Mouse (Mus musculus): ENCODE results near the gene Ndst2.
"Not testable (repeated sequence)": the region's sequence is repeated elsewhere in the genome, so short reads cannot be mapped to it uniquely, and the experiment has no call there.

Ndst2 gene

DNA sequence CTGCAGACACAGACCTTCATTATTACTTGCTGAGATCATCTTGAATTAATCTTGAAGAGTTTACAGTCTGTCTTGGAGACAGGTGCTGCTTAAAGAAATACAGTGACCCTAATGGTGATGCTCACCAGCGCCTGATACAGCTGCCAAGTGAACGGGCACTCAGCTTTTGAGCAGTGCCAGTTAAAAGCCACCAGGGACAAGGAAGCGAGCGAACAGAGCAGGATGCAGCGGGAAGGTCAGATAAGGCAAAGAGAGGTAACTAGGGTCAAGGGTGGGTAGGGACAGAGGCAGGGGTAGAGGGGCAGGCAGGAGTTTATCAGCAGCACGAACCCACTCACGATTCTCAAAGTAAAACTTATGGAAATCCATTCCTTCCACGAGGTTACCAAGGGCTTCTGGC lies 4.1 kb upstream of the Ndst2 start:
- in situ Hi-C loops (cut with MboI), result no loop called here

- in situ Hi-C loops (cut with MboI), result no loop called here
Observed at GRCm38 (mm10) chr14:20737306-20737705, 2.9 kb upstream of the Ndst2 start.

DNA sequence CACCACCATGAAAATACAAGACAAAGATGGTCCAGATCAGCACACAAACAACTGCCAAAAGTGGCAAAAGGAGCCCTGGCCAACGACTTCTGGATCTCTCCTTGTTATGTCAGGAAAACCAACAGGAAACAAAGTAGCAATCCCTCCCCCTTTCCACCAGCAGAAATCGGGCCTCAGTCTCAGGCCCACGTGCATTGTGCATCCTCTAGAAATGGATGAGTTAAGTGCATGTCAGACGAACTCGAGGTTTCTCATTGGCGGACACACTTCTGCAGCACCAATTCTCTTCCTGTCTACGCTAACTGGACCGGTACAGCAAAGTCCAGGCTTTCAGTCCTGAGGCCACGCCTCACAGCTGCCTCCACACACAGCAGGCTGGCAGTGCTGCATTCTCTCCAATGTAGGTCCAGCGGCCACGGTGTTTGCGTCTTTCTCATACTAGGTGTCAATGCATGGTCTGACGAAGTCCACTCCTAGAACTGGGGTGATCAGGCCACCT lies 1.6 kb upstream of the Ndst2 start:
- in situ Hi-C loops (cut with MboI), result no loop called here

GRCm38 (mm10) chr14:20735052-20735451 lies 690 bp upstream of the Ndst2 start:
- in situ Hi-C loops (cut with MboI), result no loop called here

DNA sequence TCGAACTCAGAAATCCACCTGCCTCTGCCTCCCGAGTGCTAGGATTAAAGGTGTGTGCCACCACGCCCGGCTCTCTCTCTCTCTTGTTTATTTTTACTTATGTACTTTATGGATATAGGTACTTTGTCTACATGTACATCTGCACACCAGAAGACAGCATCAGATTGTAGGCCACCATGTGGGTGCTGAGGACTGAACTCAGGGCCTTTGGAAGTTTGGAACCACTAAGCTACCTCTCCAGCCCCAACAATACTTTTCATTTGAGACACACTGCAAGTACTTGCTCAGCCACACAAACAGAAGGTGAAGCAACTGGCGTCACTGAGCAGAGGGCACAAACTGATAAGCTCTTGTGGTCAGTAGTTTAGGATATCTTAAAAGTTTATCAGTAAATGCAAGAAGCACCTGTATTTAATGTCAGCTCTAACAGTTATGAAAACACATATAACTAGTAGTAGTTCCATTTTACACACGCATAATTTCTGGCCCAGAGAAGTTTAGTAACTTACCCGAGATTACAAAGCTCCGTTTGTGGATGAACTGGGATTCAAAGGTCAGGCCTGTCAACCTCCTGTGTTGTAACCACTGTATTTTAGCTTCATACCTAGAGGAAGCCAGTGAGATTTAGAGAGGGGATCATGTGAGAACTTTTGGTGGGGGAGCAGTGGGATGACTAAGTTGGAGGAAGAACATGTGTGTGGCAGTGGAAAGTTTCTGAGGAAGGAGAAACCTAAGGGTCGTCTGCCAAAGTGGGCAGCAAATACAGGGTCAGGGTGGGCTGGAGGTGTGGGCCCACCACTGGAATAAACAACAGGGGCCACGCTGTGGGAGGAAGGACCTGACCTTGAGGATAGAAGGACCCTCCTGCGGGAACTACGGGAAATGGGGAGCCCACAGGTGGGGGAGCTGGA lies 1.1 kb downstream of the Ndst2 start:
- in situ Hi-C loops (cut with MboI), result no loop called here

- in situ Hi-C loops (cut with MboI), result no loop called here
Observed at GRCm38 (mm10) chr14:20730853-20731602, 3.3 kb downstream of the Ndst2 start.

- in situ Hi-C loops (cut with MboI), result no loop called here
Observed at GRCm38 (mm10) chr14:20729871-20730270, 4.5 kb downstream of the Ndst2 start.

DNA sequence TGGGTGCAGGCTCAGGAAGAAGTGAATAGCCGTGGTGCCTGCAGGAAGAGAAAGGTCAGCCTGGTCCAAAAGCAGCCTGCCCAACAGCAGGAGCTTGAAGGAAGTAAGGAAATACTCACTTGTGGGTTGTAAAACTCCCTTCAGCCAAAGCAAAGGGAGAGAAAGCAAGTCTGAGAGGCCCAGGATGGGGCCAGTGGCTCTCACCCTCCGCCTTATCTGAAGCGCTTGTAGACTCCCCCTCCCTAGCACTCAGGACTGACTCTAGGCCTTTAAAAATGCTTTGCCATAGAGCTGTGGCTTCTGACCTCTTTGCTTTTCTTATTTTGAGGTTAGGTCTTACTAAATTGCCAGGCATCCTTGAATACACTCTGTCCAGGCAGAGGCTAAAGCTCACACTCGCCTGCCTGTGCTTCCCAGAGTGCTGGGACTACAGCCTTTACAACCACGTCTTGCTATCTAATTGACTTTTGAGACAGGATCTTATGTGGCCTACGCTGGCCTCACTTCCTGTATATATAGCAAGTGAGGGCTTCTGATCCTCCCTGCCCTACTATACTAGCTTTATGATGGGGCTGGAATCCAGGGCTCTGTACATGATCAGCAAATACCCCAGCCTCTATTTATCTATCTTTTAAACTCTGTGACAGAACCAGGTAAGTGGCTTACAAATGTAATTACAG lies 8.6 kb downstream of the Ndst2 start:
- in situ Hi-C loops (cut with MboI), result no loop called here

DNA sequence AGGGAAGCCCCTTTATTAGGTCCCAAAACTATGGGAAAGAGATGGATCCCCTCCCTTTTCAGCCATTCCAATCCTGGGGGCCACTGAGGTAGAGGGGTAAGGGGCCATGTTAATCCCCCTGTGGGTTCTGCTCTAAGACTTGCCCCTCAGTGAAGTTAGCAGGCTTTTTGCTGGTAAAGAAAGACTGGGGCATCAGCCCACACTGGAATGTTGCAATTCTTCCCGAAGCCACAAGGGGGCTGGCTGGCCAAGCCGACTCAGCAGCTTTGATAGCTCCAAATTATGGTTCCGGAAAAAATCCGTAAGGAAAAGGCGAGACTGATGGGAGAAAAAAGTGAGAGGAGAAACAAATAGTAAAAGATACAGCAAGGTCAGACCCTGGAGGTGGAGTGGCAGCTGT lies 10.3 kb downstream of the Ndst2 start:
- in situ Hi-C loops (cut with MboI), result no loop called here

GRCm38 (mm10) chr14:20723006-20723405 lies 11.4 kb downstream of the Ndst2 start:
- in situ Hi-C loops (cut with MboI), result no loop called here

DNA sequence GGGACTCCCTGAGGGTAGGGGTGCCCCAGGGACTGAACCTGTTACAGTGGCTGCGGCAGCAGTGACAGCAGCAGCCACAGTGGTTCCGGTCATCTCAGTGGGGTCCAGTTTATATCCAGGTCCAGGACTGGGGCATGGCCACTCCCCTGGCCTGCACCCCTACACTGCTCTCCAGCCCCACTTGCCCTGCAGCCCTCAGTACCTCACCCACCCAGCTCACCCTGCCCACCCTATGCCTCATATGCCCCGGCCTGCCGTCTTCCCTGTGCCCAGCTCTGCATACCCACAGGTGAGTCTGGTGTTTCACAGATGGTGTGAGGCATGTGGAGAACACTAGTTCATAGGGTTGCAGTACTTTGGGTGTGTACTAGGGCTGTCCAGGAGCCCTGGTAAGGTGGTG lies 13.0 kb downstream of the Ndst2 start:
- in situ Hi-C loops (cut with MboI), result no loop called here

- in situ Hi-C loops (cut with MboI), result no loop called here
Observed at GRCm38 (mm10) chr14:20719767-20720166, 14.6 kb downstream of the Ndst2 start.

DNA sequence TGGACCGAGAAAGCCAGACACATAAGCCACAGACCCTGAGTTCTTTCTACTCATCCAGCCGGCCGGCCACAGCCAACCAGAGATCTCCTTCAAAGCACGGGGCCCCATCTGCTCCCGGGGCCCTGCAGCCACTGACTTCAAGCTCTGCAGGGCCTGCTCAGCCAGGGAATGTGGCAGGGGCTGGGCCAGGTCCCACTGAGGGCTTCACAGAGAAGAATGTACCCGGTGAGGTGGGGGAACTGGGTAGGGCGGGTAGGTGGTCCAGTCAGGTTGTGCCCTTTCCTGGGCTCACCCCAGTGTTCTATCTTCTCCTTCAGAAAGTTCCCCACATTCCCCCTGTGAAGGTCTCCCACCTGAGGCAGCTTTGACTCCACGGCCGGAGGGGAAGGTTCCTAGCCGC lies 15.9 kb downstream of the Ndst2 start:
- in situ Hi-C loops (cut with MboI), result no loop called here

DNA sequence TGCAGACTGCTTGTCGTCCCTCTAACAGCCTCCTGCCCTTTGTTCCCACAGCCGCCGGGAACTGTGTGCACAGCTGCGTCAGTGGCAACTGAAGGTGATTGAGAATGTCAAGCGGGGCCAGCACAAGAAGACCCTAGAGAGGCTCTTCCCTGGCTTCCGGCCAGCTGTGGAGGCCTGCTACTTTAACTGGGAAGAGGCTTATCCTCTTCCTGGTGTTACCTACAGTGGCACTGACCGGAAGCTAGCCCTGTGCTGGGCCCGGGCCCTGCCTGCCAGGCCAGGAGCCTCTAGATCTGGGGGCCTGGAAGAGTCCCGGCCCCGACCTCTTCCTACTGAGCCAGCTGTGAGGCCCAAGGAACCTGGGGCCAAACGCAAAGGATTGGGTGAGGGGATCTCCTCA lies 20.5 kb downstream of the Ndst2 start:
- in situ Hi-C loops (cut with MboI), result no loop called here

- in situ Hi-C loops (cut with MboI), result no loop called here
Observed at GRCm38 (mm10) chr14:20708239-20708638, 26.1 kb downstream of the Ndst2 start.

DNA sequence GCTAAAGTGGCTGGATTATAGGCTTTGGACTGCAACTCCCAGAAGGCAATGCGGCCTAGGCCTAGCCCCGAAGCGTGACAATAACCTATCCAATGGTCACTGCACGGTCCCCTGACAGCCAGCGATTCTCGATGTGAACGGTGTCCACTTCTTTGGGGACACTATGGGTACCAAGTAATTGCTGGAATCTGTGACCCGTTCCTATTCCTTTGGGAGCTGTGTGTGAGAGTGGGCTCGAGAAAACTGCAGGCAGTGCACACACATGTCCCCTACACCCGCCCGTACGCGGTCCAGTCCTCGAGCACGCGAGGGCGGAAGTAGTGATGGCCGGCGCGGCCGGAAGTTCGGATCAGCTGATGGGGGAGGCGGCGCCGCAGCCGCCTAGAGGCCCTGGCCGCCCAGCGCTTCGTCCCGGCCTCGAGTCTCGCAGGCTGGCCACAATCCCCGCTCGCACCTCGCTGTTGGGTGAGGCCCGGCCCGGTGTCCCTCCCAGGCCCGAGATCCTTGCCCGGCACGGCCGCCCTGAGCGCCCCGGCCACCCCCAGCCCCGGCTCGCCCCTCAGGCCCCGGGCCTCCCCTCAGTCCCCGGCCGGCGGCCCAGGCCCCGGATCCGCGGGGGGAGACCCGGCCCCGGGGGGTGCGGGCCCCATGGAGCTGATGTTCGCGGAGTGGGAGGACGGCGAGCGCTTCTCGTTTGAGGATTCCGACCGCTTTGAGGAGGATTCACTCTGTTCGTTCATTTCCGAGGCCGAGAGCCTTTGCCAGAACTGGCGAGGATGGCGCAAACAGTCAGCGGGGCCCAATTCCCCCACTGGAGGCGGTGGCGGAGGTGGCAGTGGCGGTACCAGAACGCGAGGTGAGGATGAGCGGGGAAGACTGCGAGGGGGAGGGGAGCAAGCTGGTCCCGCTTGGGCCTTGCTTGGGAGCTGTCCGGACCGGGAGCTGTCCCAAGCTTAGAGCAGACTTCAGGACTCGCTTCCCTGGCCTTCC lies 26.9 kb downstream of the Ndst2 start, which contains the start of gene Zswim8:
Zswim8 (plus strand) TSS at position 352 of the 990 bp plus-strand sequence.
- in situ Hi-C loops (cut with MboI), result no loop called here

- in situ Hi-C loops (cut with MboI), result not testable (repeated sequence)
Observed at GRCm38 (mm10) chr14:20703461-20703860, 30.9 kb downstream of the Ndst2 start.

GRCm38 (mm10) chr14:20702741-20703381 lies 31.5 kb downstream of the Ndst2 start, which contains the start of gene Chchd1:
Gene Chchd1, plus strand, starts transcription at chr14:20703006.
- in situ Hi-C loops (cut with MboI), result no loop called here

GRCm38 (mm10) chr14:20702096-20702740 lies 32.1 kb downstream of the Ndst2 start:
- in situ Hi-C loops (cut with MboI), result no loop called here

DNA sequence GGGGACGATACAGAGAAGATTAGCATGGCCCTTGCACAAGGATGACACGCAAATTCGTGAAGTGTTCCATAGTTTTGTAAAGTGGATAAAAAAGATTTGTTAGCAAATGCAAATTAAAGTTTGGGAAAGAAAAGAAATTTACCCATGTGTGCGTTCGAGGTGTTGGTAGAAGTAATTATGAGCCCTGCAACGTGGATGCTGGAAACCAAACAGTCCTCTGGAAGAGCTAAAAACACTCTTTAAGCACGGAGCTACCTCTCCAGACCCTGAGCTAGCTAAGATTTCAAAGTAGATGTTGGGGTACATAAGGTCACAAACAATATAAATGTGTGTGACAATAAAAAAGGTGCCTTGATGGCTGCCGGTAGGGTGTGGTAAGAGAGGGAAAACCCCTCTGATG lies 32.8 kb downstream of the Ndst2 start:
- in situ Hi-C loops (cut with MboI), result no loop called here
